In the genomic region with DNA sequence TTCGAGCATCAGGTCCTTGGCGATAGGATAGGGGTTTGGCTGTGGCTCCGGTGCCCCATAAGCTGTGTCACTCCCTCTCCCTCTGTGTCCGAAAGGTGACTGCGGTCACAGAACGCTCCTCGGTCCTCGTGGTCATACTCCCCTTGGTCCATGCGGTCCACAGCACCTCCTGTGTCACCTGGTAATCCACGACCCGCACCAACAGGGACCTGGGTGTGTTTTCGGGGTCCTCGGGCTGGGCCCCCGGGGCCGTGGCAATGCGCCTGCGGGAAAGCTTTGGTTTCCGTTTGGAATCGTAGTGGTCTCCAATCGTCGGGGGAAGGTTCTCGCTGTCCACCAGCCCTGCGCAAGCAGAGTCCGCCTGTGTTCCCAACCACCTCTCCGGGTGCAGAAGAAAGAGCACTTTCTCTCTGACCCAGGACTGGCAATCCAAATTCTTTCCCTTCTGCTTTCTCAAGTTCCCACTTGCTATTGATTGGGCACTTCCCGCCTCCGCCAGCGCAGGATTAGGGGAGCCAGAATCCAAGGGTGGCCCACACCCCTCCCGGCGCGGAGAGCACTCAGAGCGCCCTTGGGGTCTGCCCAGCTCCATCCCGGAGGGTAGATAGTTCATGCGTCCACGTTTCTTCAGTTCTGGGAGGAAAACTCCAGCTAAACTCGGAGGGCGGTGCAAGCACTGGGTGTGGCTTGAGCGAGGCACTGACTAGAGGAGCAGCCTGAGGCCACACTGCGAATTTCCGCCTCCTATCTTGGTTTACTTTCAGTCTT, we compare ENCODE assay signal across 8 mouse cellular contexts. TPM values are rescaled to one million over a fixed set of nuclear protein-coding genes. Genes with fewer than 3 reads are reported as not detected.
A peak's percentile ranks its signal among the peaks of the same experiment; 100 is the strongest.
DNase-seq lines count a peak whose midpoint lies in the region; ATAC-seq lines count a peak whose summit lies in the region.

A gene (minus strand): TSS at position 636 of the 768 bp plus-strand sequence.

- no peak within 1 kb of the TSS for H3K27ac ChIP-seq in forebrain, embryonic 13.5 days
- H3K27ac ChIP-seq in limb, embryonic 10.5 days: peak within 1 kb of the TSS; percentile 83

- ATAC-seq in forebrain, embryonic 13.5 days: peak; percentile 83

- DNase-seq in cerebellum, postnatal 10 days: peak; percentile 39 to 47
- DNase-seq in cerebellum, adult 11 months: no peak
- DNase-seq in adrenal gland, postnatal 36 days: peak; percentile 67 to 69
- DNase-seq in heart, postnatal 36 days: peak; percentile 53 to 72
- peak; percentile 67 for DNase-seq in limb, embryonic 10.5 days (ENCODE audit: low spot score)
- peak; percentile 39 for DNase-seq in mesoderm, embryonic 11.5 days (ENCODE audit: low read depth, low spot score)
- peak; percentile 11 to 14 for DNase-seq in spleen, postnatal 14 days (ENCODE audit: low spot score in 2 of 2)

- peak within 1 kb of the TSS; percentile 63 for H3K9ac ChIP-seq in forebrain, embryonic 13.5 days

- H3K36me3 ChIP-seq in forebrain, embryonic 13.5 days (ENCODE audit: poor library complexity, severe bottlenecking): no peaks in the 10 kb centered on the region
- no peaks in the 10 kb centered on the region for H3K36me3 ChIP-seq in limb, embryonic 10.5 days

- H3K4me3 ChIP-seq in forebrain, embryonic 13.5 days: peak within 1 kb of the TSS; percentile 52
- peak within 1 kb of the TSS; percentile 68 for H3K4me3 ChIP-seq in limb, embryonic 10.5 days

- H3K4me1 ChIP-seq in forebrain, embryonic 13.5 days: peaks cover 9% of the 10 kb centered on the region; the same call in 1 of the 2 replicates
- 0 out of 2 replicates have a peak, but pooled peaks cover 2% of the 10 kb centered on the region for H3K4me1 ChIP-seq in limb, embryonic 10.5 days

- no peaks in the 10 kb centered on the region for H3K9me3 ChIP-seq in forebrain, embryonic 13.5 days (replicated peaks)
- no peaks in the 10 kb centered on the region for H3K9me3 ChIP-seq in limb, embryonic 10.5 days (replicated peaks)

- WGBS in forebrain, embryonic 13.5 days: under 1% methylated on average over 40 of the region's 40 CpGs
- under 1% methylated on average over 40 of the region's 40 CpGs for WGBS in limb, embryonic 10.5 days

- intact Hi-C loops in heart, postnatal 36 days (cut with DNase I): no loop called here

- peak within 1 kb of the TSS; percentile 92 for H3K4me2 ChIP-seq in forebrain, embryonic 13.5 days

- H3K27me3 ChIP-seq in forebrain, embryonic 13.5 days: no peaks in the 10 kb centered on the region
- H3K27me3 ChIP-seq in limb, embryonic 10.5 days (ENCODE audit: low read depth, poor library complexity, severe bottlenecking): no peaks in the 10 kb centered on the region

RNA-seq across cellular contexts. Expression of the gene that starts here (rescaled TPM):
- 1 to 10 TPM in 1 of 2 experiments, under 1 TPM in 1; 0.82 to 2.0 TPM for total RNA-seq in adrenal gland, postnatal 36 days (2021)
- polyA plus RNA-seq in forebrain, embryonic 13.5 days (2015; fragmentation: Nextera tagmentation; extraction: Ambion mirVana): 0.37 and 0.81 TPM in 2 replicates
- total RNA-seq in heart, postnatal 36 days (2021): under 1 TPM; 0.30 to 0.53 TPM
- polyA plus RNA-seq in limb, embryonic 10.5 days (2016; fragmentation: Nextera tagmentation; extraction: Ambion mirVana): 0.63 and 1.7 TPM in 2 replicates

Comparison
In these comparisons a context has a peak if more than half of its experiments do, and no peak if none do; other contexts are left out.
1. Peak in ATAC-seq, H3K4me3 ChIP-seq, H3K9ac ChIP-seq and H3K4me2 ChIP-seq in forebrain, embryonic 13.5 days; RNA of the gene not detected or under 1 TPM.
2. Peak in DNase-seq in heart, postnatal 36 days; RNA of the gene not detected or under 1 TPM.